Mouse (Mus musculus): ENCODE measurements at regions not wholly inside any gene's neighbourhood (a gene's known extent, or its start where the extent isn't known, plus 50 kb on each side); places are given as distances from the start of the nearest gene placed in this dataset.
"Not testable (repeated sequence)": the region's sequence is repeated elsewhere in the genome, so short reads cannot be mapped to it uniquely, and the experiment has no call there.

GRCm38 (mm10) chr1:141246125-141246524 is 1000.2 kb downstream of the Kcnt2 start:
- not testable (repeated sequence) for DNase-seq; H3K4me3 ChIP-seq (replicated peaks; ENCODE audit: insufficient read depth, low read depth, low read length); H3K27ac ChIP-seq (ENCODE audit: insufficient read depth, low read length)

GRCm38 (mm10) chr1:141274738-141275137 is 1028.8 kb downstream of the Kcnt2 start:
- Histone ChIP-seq H3K4me1 (ENCODE audit: control insufficient read depth, insufficient read depth, low read length) (no peaks in the 10 kb centered on the region), H3K27me3 (ENCODE audit: control insufficient read depth, insufficient read depth, low read length) (no peaks in the 10 kb centered on the region), H3K27ac (ENCODE audit: insufficient read depth, low read length) (no peak overlapping the region), H3K4me3 (replicated peaks; ENCODE audit: insufficient read depth, low read depth, low read length) (no peak overlapping the region)
- DNase-seq = no peak
- TF ChIP-seq CTCF (IDR thresholded peaks at IDR 0.05; ENCODE audit: borderline replicate concordance, insufficient read depth, low read depth, low read length) (no peak), POLR2A (IDR thresholded peaks at IDR 0.05; ENCODE audit: borderline replicate concordance, insufficient read depth, low read length) (no peak)
- WGBS = 94% methylated on average over 1 of the region's 1 CpGs

More at GRCm38 (mm10) chr1:141246125-141246524, 1000.2 kb downstream of the Kcnt2 start:
- H3K27me3 ChIP-seq (ENCODE audit: control insufficient read depth, insufficient read depth, low read length); H3K4me1 ChIP-seq (ENCODE audit: control insufficient read depth, insufficient read depth, low read length): not testable (repeated sequence)

GRCm38 (mm10) chr1:141281513-141281912 is 1035.6 kb downstream of the Kcnt2 start:
- H3K27ac ChIP-seq (ENCODE audit: insufficient read depth, low read length) = no peak overlapping the region
- no peaks in the 10 kb centered on the region for H3K4me1 ChIP-seq (ENCODE audit: control insufficient read depth, insufficient read depth, low read length)
- no peaks in the 10 kb centered on the region for H3K27me3 ChIP-seq (ENCODE audit: control insufficient read depth, insufficient read depth, low read length)
- no peak for DNase-seq
- no peak overlapping the region for H3K4me3 ChIP-seq (replicated peaks; ENCODE audit: insufficient read depth, low read depth, low read length)
- TF ChIP-seq POLR2A (IDR thresholded peaks at IDR 0.05; ENCODE audit: borderline replicate concordance, insufficient read depth, low read length) (no peak), CTCF (IDR thresholded peaks at IDR 0.05; ENCODE audit: borderline replicate concordance, insufficient read depth, low read depth, low read length) (no peak)

- H3K4me3 ChIP-seq (replicated peaks; ENCODE audit: insufficient read depth, low read depth, low read length) = no peak overlapping the region
- H3K4me1 ChIP-seq (ENCODE audit: control insufficient read depth, insufficient read depth, low read length) = no peaks in the 10 kb centered on the region
- TF ChIP-seq CTCF (IDR thresholded peaks at IDR 0.05; ENCODE audit: borderline replicate concordance, insufficient read depth, low read depth, low read length) = no peak
- no peak for TF ChIP-seq POLR2A (IDR thresholded peaks at IDR 0.05; ENCODE audit: borderline replicate concordance, insufficient read depth, low read length)
- H3K27me3 ChIP-seq (ENCODE audit: control insufficient read depth, insufficient read depth, low read length) = no peaks in the 10 kb centered on the region
- 39% methylated on average over 3 of the region's 3 CpGs for WGBS
- no peak overlapping the region for H3K27ac ChIP-seq (ENCODE audit: insufficient read depth, low read length)
- DNase-seq = no peak
Observed at GRCm38 (mm10) chr1:141322968-141323367, 1077.0 kb downstream of the Kcnt2 start.

GRCm38 (mm10) chr1:141338073-141338472 is 1092.1 kb downstream of the Kcnt2 start:
- Histone ChIP-seq H3K4me3 (replicated peaks; ENCODE audit: insufficient read depth, low read depth, low read length) (no peak overlapping the region), H3K27me3 (ENCODE audit: control insufficient read depth, insufficient read depth, low read length) (no peaks in the 10 kb centered on the region), H3K4me1 (ENCODE audit: control insufficient read depth, insufficient read depth, low read length) (no peaks in the 10 kb centered on the region), H3K27ac (ENCODE audit: insufficient read depth, low read length) (no peak overlapping the region)
- no peak for TF ChIP-seq POLR2A (IDR thresholded peaks at IDR 0.05; ENCODE audit: borderline replicate concordance, insufficient read depth, low read length)
- no peak for TF ChIP-seq CTCF (IDR thresholded peaks at IDR 0.05; ENCODE audit: borderline replicate concordance, insufficient read depth, low read depth, low read length)
- no peak for DNase-seq
- WGBS = 7% methylated on average over 1 of the region's 1 CpGs

- DNase-seq = no peak
- no peak overlapping the region for H3K27ac ChIP-seq (ENCODE audit: insufficient read depth, low read length)
- H3K27me3 ChIP-seq (ENCODE audit: control insufficient read depth, insufficient read depth, low read length) = no peaks in the 10 kb centered on the region
- H3K4me1 ChIP-seq (ENCODE audit: control insufficient read depth, insufficient read depth, low read length) = no peaks in the 10 kb centered on the region
- TF ChIP-seq CTCF (IDR thresholded peaks at IDR 0.05; ENCODE audit: borderline replicate concordance, insufficient read depth, low read depth, low read length) (no peak), POLR2A (IDR thresholded peaks at IDR 0.05; ENCODE audit: borderline replicate concordance, insufficient read depth, low read length) (no peak)
- WGBS = 91% methylated on average over 1 of the region's 1 CpGs
- H3K4me3 ChIP-seq (replicated peaks; ENCODE audit: insufficient read depth, low read depth, low read length) = no peak overlapping the region
Observed at GRCm38 (mm10) chr1:141369447-141369846, 1123.5 kb downstream of the Kcnt2 start.

- no peak for DNase-seq
- Histone ChIP-seq H3K27me3 (ENCODE audit: control insufficient read depth, insufficient read depth, low read length) (no peaks in the 10 kb centered on the region), H3K4me1 (ENCODE audit: control insufficient read depth, insufficient read depth, low read length) (no peaks in the 10 kb centered on the region), H3K4me3 (replicated peaks; ENCODE audit: insufficient read depth, low read depth, low read length) (no peak overlapping the region), H3K27ac (ENCODE audit: insufficient read depth, low read length) (no peak overlapping the region)
- WGBS = 71% methylated on average over 3 of the region's 3 CpGs
- TF ChIP-seq POLR2A (IDR thresholded peaks at IDR 0.05; ENCODE audit: borderline replicate concordance, insufficient read depth, low read length) (no peak), CTCF (IDR thresholded peaks at IDR 0.05; ENCODE audit: borderline replicate concordance, insufficient read depth, low read depth, low read length) (no peak)
Observed at GRCm38 (mm10) chr1:141375966-141376365, 1130.0 kb downstream of the Kcnt2 start.

GRCm38 (mm10) chr1:141401334-141401733 is 1155.4 kb downstream of the Kcnt2 start:
- no peak overlapping the region for H3K4me3 ChIP-seq (replicated peaks; ENCODE audit: insufficient read depth, low read depth, low read length)
- no peak for DNase-seq
- no peaks in the 10 kb centered on the region for H3K27me3 ChIP-seq (ENCODE audit: control insufficient read depth, insufficient read depth, low read length)
- TF ChIP-seq POLR2A (IDR thresholded peaks at IDR 0.05; ENCODE audit: borderline replicate concordance, insufficient read depth, low read length) (no peak), CTCF (IDR thresholded peaks at IDR 0.05; ENCODE audit: borderline replicate concordance, insufficient read depth, low read depth, low read length) (no peak)
- no peak overlapping the region for H3K27ac ChIP-seq (ENCODE audit: insufficient read depth, low read length)
- 51% methylated on average over 1 of the region's 1 CpGs for WGBS
- no peaks in the 10 kb centered on the region for H3K4me1 ChIP-seq (ENCODE audit: control insufficient read depth, insufficient read depth, low read length)

GRCm38 (mm10) chr1:141429675-141430074 is 1183.7 kb downstream of the Kcnt2 start:
- no peak overlapping the region for H3K4me3 ChIP-seq (replicated peaks; ENCODE audit: insufficient read depth, low read depth, low read length)
- H3K27ac ChIP-seq (ENCODE audit: insufficient read depth, low read length) = no peak overlapping the region
- TF ChIP-seq CTCF (IDR thresholded peaks at IDR 0.05; ENCODE audit: borderline replicate concordance, insufficient read depth, low read depth, low read length) = no peak
- no peak for TF ChIP-seq POLR2A (IDR thresholded peaks at IDR 0.05; ENCODE audit: borderline replicate concordance, insufficient read depth, low read length)
- WGBS = 29% methylated on average over 4 of the region's 4 CpGs
- H3K4me1 ChIP-seq (ENCODE audit: control insufficient read depth, insufficient read depth, low read length) = no peaks in the 10 kb centered on the region
- no peaks in the 10 kb centered on the region for H3K27me3 ChIP-seq (ENCODE audit: control insufficient read depth, insufficient read depth, low read length)
- no peak for DNase-seq

Measured in cerebellum, adult 2 months (tissue).